Mouse (Mus musculus) spleen, postnatal 14 days (tissue): ENCODE results near the gene Pcsk2.

Experiments
- DNase-seq, 2 experiments: peaks; one replicate each; pipeline ENCODE4 v3.0.0; 2021 to 2022; ENCODE audit warnings: low spot score in 2 of 2

The Pcsk2 gene

DNA sequence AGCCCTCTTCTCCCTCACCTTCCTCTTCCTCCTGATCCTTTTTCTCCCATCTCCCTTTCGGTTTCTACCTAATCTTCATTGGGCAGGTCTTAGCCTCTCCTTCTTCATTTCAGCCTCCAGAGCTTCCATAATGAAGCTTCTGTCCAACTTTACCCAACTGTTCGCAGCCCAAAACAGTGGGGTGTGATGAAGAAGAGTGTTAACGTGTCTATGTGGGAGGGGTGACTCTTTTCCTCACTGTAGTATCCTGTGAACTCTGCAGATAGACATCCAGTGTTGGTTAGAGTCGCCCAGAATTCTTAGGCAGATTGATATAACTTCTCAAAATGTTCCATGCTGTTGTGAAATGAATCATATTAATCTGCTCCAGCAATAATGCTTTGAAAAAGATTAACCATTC lies 98.4 kb downstream of the Pcsk2 start:
- DNase-seq: no peak

- DNase-seq: no peak
Observed at GRCm38 (mm10) chr2:143646001-143646400, 100.0 kb downstream of the Pcsk2 start.

GRCm38 (mm10) chr2:143654621-143655020 lies 108.7 kb downstream of the Pcsk2 start:
- no peak for DNase-seq

GRCm38 (mm10) chr2:143656968-143657367 lies 111.0 kb downstream of the Pcsk2 start:
- DNase-seq: no peak

- DNase-seq: no peak
Observed at GRCm38 (mm10) chr2:143666785-143667184, 120.8 kb downstream of the Pcsk2 start.

GRCm38 (mm10) chr2:143677869-143678268 lies 131.9 kb downstream of the Pcsk2 start:
- DNase-seq: no peak

DNA sequence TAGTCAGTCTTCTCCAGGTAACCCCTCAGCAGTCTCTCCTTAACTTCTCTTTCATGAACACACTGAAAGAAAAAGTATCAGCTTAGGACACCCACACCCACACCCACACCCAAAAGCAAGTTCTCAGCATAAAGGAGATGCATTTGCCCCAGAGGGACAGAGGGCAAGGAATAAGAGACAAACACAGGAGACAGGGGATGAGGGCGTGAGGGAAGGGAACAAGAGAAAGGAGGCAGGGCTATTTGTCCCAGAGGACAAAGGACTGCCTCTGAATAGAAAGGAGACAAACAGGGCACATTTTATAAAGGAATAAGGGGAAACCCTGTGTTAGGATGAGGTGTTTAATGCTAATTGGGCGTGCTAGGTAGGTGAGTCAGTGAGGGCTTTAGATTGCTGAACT lies 133.6 kb downstream of the Pcsk2 start:
- DNase-seq: no peak

- DNase-seq: no peak
Observed at GRCm38 (mm10) chr2:143681873-143682555, 136.1 kb downstream of the Pcsk2 start.

GRCm38 (mm10) chr2:143683513-143683912 lies 137.6 kb downstream of the Pcsk2 start:
- no peak for DNase-seq

DNA sequence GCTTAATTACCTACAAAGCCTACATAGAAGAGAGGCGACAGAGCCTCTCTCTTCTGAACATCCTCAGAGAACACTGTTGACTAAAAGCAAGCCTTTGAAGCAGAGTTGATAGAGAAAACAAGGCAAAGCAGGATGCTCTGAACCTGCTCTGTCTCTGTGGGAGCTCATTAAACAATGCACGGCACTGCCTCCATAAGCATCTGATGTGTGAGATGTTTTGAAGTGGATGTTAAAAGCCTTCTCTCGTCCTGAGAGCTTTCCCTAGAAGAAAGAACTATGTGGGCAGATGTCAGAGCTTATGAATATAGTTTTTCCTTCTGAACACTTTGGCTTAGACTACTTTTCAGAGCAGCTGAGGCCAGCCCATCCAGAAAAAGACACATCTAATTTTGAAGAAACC lies 145.3 kb downstream of the Pcsk2 start:
- no peak for DNase-seq

GRCm38 (mm10) chr2:143696026-143696557 lies 150.1 kb downstream of the Pcsk2 start:
- DNase-seq: no peak

- no peak for DNase-seq
Observed at GRCm38 (mm10) chr2:143696704-143697103, 150.7 kb downstream of the Pcsk2 start.

DNA sequence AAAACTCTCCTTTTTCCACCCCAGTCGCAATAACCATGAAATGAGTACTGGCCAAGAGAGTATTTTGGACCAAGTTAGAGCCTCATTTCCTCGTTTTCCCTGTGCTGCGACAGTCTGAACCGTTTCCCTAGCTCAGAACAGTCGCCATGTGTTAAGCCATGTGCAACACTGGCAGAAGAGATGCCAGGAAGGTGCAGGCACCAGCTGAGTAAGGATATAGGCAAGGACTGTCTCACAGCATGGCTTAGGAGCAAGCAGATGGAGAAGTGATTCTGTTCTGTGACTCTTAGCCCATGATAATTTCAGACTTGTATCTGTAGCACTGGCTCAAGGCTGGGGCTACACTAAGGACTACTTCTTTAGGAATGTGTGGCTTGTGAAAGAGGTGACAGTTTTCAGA lies 155.2 kb downstream of the Pcsk2 start:
- DNase-seq: no peak

GRCm38 (mm10) chr2:143702931-143703344 lies 157.0 kb downstream of the Pcsk2 start:
- DNase-seq: no peak

DNA sequence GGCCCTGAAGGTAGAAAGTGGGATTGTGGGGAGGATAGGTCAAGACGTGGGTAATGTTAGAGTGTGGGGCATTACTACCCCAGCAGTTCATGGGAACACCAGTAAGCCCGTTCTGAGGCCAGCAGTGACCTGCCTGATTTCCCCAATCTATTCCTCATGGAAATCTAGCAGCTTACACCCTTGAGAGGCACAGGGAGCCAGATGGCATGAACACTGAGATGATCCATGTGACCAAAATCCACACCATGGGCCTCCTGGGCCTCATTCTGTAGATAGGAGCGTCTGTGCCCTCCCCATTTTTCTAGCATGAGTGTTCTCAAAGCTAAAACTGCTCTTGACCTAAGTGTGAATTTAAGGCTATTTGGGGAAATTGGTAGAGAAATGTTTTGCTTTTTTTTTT lies 162.2 kb downstream of the Pcsk2 start:
- DNase-seq: no peak

DNA sequence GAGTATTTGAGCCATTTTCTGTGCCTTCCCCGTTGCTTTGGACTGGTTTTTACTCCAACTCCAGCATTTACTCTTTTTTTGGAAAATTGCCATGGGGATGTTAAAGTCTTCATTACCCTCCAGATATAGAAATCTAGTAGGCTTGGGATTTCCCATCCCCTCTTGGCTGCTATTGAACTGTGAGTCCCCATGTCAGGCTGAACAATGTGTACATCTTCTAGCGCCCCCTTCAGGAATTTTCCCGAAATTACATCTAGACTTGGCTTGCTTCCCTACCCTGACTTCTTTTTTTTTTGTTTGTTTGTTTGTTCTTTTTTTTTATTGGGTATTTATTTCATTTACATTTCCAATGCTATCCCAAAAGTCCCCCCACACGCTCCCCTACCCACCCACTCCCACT lies 163.3 kb downstream of the Pcsk2 start:
- no peak for DNase-seq

GRCm38 (mm10) chr2:143709979-143710378 lies 164.0 kb downstream of the Pcsk2 start:
- no peak for DNase-seq

DNA sequence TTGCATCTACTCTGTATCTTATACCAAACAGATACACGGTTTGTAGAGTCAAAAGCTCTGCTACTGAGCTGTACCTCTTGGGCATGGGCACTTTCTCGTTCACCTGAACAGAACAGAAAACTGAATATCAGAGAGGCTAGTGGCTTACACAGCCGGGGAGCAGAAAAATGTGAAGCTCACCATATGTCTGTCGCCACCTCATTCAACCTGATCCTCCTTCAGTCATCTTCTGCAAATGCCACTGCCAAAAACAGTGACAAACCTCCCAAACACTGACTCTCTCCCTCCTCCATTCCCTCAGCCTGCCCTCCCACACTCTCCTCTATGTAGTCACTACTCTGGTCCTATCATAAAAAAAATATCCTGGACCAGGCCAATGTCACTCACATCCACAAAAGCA lies 165.9 kb downstream of the Pcsk2 start:
- DNase-seq: no peak

DNA sequence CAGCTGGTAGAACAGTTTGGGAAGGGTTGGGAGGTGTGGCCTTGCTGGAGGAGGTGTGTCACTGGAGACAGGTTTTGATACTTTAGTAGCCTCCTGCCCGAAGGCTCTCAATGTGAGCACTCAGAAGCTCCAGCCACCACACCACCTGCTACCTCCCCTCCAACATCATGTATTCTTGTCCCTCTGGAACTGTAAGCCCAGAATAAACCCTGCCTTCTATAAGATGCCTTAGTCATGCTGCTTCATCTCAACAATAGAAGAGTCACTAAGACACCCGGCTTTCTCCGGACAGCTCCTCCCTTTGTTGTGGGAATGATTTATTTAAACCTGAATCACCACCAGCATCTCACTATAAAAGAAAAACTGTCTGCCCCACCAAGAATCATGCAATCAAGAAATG lies 166.9 kb downstream of the Pcsk2 start:
- no peak for DNase-seq

- DNase-seq: no peak
Observed at GRCm38 (mm10) chr2:143713902-143714301, 167.9 kb downstream of the Pcsk2 start.

GRCm38 (mm10) chr2:143715110-143715509 lies 169.2 kb downstream of the Pcsk2 start:
- no peak for DNase-seq

GRCm38 (mm10) chr2:143723231-143723630 lies 177.3 kb downstream of the Pcsk2 start:
- DNase-seq: no peak

GRCm38 (mm10) chr2:143724101-143724500 lies 178.1 kb downstream of the Pcsk2 start:
- DNase-seq: no peak

- no peak for DNase-seq
Observed at GRCm38 (mm10) chr2:143724720-143725119, 178.8 kb downstream of the Pcsk2 start.
